Mouse (Mus musculus): Measurements from ENCODE around the gene Cry1. TPM values are rescaled to one million over a fixed set of nuclear protein-coding genes. Genes with fewer than 3 reads are reported as not detected.

Cry1 gene
- polyA plus RNA-seq, 1 experiment from 2014 or later, result 33.2 TPM

GRCm38 (mm10) chr10:85194528-85194927 is 9.7 kb upstream of the Cry1 start:
- H3K36me3 ChIP-seq (ENCODE audit: control insufficient read depth, insufficient read depth, low read length), result no peaks in the 10 kb centered on the region
- no peaks in the 10 kb centered on the region for H3K9me3 ChIP-seq (ENCODE audit: control insufficient read depth, low read length)
- no peak overlapping the region for H3K4me3 ChIP-seq (ENCODE audit: low read length)
- H3K27me3 ChIP-seq (ENCODE audit: control insufficient read depth, insufficient read depth, low read length), result no peaks in the 10 kb centered on the region
- no peak for ATAC-seq (ENCODE audit: low FRiP score, low TSS enrichment)
- no peak overlapping the region for H3K9ac ChIP-seq (ENCODE audit: low read depth, low read length)
- no peaks in the 10 kb centered on the region for H3K4me1 ChIP-seq (ENCODE audit: control insufficient read depth, insufficient read depth, low read length)
- H3K4me2 ChIP-seq (replicated peaks; ENCODE audit: low read depth, low read length), result no peak overlapping the region
- H3K27ac ChIP-seq (ENCODE audit: low read depth, low read length), result no peak overlapping the region
- WGBS, result 79% methylated on average over 5 of the region's 5 CpGs

- no peaks in the 10 kb centered on the region for H3K36me3 ChIP-seq (ENCODE audit: control insufficient read depth, insufficient read depth, low read length)
- H3K9me3 ChIP-seq (ENCODE audit: control insufficient read depth, low read length), result no peaks in the 10 kb centered on the region
- no peaks in the 10 kb centered on the region for H3K4me1 ChIP-seq (ENCODE audit: control insufficient read depth, insufficient read depth, low read length)
- no peak overlapping the region for H3K27ac ChIP-seq (ENCODE audit: low read depth, low read length)
- H3K27me3 ChIP-seq (ENCODE audit: control insufficient read depth, insufficient read depth, low read length), result no peaks in the 10 kb centered on the region
- H3K9ac ChIP-seq (ENCODE audit: low read depth, low read length), result no peak overlapping the region
- WGBS, result 76% methylated on average over 3 of the region's 3 CpGs
- no peak for ATAC-seq (ENCODE audit: low FRiP score, low TSS enrichment)
- H3K4me2 ChIP-seq (replicated peaks; ENCODE audit: low read depth, low read length), result no peak overlapping the region
- H3K4me3 ChIP-seq (ENCODE audit: low read length), result no peak overlapping the region
Measured at GRCm38 (mm10) chr10:85193321-85193720, 8.5 kb upstream of the Cry1 start.

GRCm38 (mm10) chr10:85190652-85191051 is 5.8 kb upstream of the Cry1 start:
- no peaks in the 10 kb centered on the region for H3K36me3 ChIP-seq (ENCODE audit: control insufficient read depth, insufficient read depth, low read length)
- no peak overlapping the region for H3K27ac ChIP-seq (ENCODE audit: low read depth, low read length)
- H3K9me3 ChIP-seq (ENCODE audit: control insufficient read depth, low read length), result no peaks in the 10 kb centered on the region
- peaks cover 4% of the 10 kb centered on the region; the same call in 1 of the 2 replicates for H3K4me1 ChIP-seq (ENCODE audit: control insufficient read depth, insufficient read depth, low read length)
- no peak for ATAC-seq (ENCODE audit: low FRiP score, low TSS enrichment)
- no peak overlapping the region for H3K9ac ChIP-seq (ENCODE audit: low read depth, low read length)
- H3K4me3 ChIP-seq (ENCODE audit: low read length), result no peak overlapping the region
- no peak overlapping the region for H3K4me2 ChIP-seq (replicated peaks; ENCODE audit: low read depth, low read length)
- no peaks in the 10 kb centered on the region for H3K27me3 ChIP-seq (ENCODE audit: control insufficient read depth, insufficient read depth, low read length)

- H3K9me3 ChIP-seq (ENCODE audit: control insufficient read depth, low read length), result no peaks in the 10 kb centered on the region
- no peak overlapping the region for H3K27ac ChIP-seq (ENCODE audit: low read depth, low read length)
- WGBS, result 86% methylated on average over 5 of the region's 5 CpGs
- H3K4me2 ChIP-seq (replicated peaks; ENCODE audit: low read depth, low read length), result no peak overlapping the region
- no peaks in the 10 kb centered on the region for H3K27me3 ChIP-seq (ENCODE audit: control insufficient read depth, insufficient read depth, low read length)
- peaks cover 6% of the 10 kb centered on the region; the same call in 1 of the 2 replicates for H3K4me1 ChIP-seq (ENCODE audit: control insufficient read depth, insufficient read depth, low read length)
- no peak overlapping the region for H3K9ac ChIP-seq (ENCODE audit: low read depth, low read length)
- ATAC-seq (ENCODE audit: low FRiP score, low TSS enrichment), result no peak
- no peak overlapping the region for H3K4me3 ChIP-seq (ENCODE audit: low read length)
- no peaks in the 10 kb centered on the region for H3K36me3 ChIP-seq (ENCODE audit: control insufficient read depth, insufficient read depth, low read length)
Measured at GRCm38 (mm10) chr10:85189966-85190365, 5.1 kb upstream of the Cry1 start.

- WGBS, result 87% methylated on average over 2 of the region's 2 CpGs
- Histone ChIP-seq H3K27ac (ENCODE audit: low read depth, low read length) (no peak overlapping the region), H3K36me3 (ENCODE audit: control insufficient read depth, insufficient read depth, low read length) (no peaks in the 10 kb centered on the region), H3K4me2 (replicated peaks; ENCODE audit: low read depth, low read length) (no peak overlapping the region), H3K4me1 (ENCODE audit: control insufficient read depth, insufficient read depth, low read length) (peaks cover 14% of the 10 kb centered on the region), H3K4me3 (ENCODE audit: low read length) (no peak overlapping the region), H3K27me3 (ENCODE audit: control insufficient read depth, insufficient read depth, low read length) (no peaks in the 10 kb centered on the region), H3K9ac (ENCODE audit: low read depth, low read length) (no peak overlapping the region), H3K9me3 (ENCODE audit: control insufficient read depth, low read length) (no peaks in the 10 kb centered on the region)
- ATAC-seq (ENCODE audit: low FRiP score, low TSS enrichment), result no peak
Measured at GRCm38 (mm10) chr10:85186499-85186794, 1.6 kb upstream of the Cry1 start.

- Histone ChIP-seq H3K9me3 (ENCODE audit: control insufficient read depth, low read length) (no peaks in the 10 kb centered on the region), H3K4me3 (ENCODE audit: low read length) (peak overlapping the region; percentile 87), H3K27me3 (ENCODE audit: control insufficient read depth, insufficient read depth, low read length) (no peaks in the 10 kb centered on the region), H3K27ac (ENCODE audit: low read depth, low read length) (peak overlapping the region; percentile 85; the same call in 1 of the 2 replicates), H3K4me1 (ENCODE audit: control insufficient read depth, insufficient read depth, low read length) (peaks cover 14% of the 10 kb centered on the region), H3K36me3 (ENCODE audit: control insufficient read depth, insufficient read depth, low read length) (no peaks in the 10 kb centered on the region), H3K9ac (ENCODE audit: low read depth, low read length) (peak overlapping the region; percentile 82), H3K4me2 (replicated peaks; ENCODE audit: low read depth, low read length) (peak overlapping the region; percentile 93)
- WGBS, result 29% methylated on average over 14 of the region's 14 CpGs
- no peak for ATAC-seq (ENCODE audit: low FRiP score, low TSS enrichment)
Measured at GRCm38 (mm10) chr10:85185639-85186498, 1.0 kb upstream of the Cry1 start.

- under 1% methylated on average over 93 of the region's 95 CpGs for WGBS
Measured at GRCm38 (mm10) chr10:85184201-85184963, 482 bp downstream of the Cry1 start.

GRCm38 (mm10) chr10:85183619-85184018 is 1.2 kb downstream of the Cry1 start:
- Histone ChIP-seq H3K9ac (ENCODE audit: low read depth, low read length) (peak overlapping the region; percentile 40; the same call in 1 of the 2 replicates), H3K4me3 (ENCODE audit: low read length) (peak overlapping the region; percentile 87), H3K4me1 (ENCODE audit: control insufficient read depth, insufficient read depth, low read length) (peaks cover 14% of the 10 kb centered on the region), H3K27me3 (ENCODE audit: control insufficient read depth, insufficient read depth, low read length) (no peaks in the 10 kb centered on the region), H3K9me3 (ENCODE audit: control insufficient read depth, low read length) (no peaks in the 10 kb centered on the region), H3K27ac (ENCODE audit: low read depth, low read length) (no peak overlapping the region), H3K4me2 (replicated peaks; ENCODE audit: low read depth, low read length) (peak overlapping the region; percentile 93), H3K36me3 (ENCODE audit: control insufficient read depth, insufficient read depth, low read length) (no peaks in the 10 kb centered on the region)
- ATAC-seq (ENCODE audit: low FRiP score, low TSS enrichment), result no peak
- WGBS, result 3% methylated on average over 11 of the region's 11 CpGs

More at GRCm38 (mm10) chr10:85184201-85184963, 482 bp downstream of the Cry1 start:
- Histone ChIP-seq H3K36me3 (ENCODE audit: control insufficient read depth, insufficient read depth, low read length) (no peaks in the 10 kb centered on the region), H3K27ac (ENCODE audit: low read depth, low read length) (no peak overlapping the region), H3K9ac (ENCODE audit: low read depth, low read length) (peak overlapping the region; percentile 82), H3K9me3 (ENCODE audit: control insufficient read depth, low read length) (no peaks in the 10 kb centered on the region), H3K4me3 (ENCODE audit: low read length) (peak overlapping the region; percentile 87), H3K27me3 (ENCODE audit: control insufficient read depth, insufficient read depth, low read length) (no peaks in the 10 kb centered on the region), H3K4me1 (ENCODE audit: control insufficient read depth, insufficient read depth, low read length) (peaks cover 14% of the 10 kb centered on the region), H3K4me2 (replicated peaks; ENCODE audit: low read depth, low read length) (peak overlapping the region; percentile 93)
- ATAC-seq (ENCODE audit: low FRiP score, low TSS enrichment), result peak; percentile 63

GRCm38 (mm10) chr10:85182766-85183165 is 2.1 kb downstream of the Cry1 start:
- Histone ChIP-seq H3K9ac (ENCODE audit: low read depth, low read length) (0 out of 2 replicates have a peak overlapping the region, but pooled peaks have one; percentile 40), H3K36me3 (ENCODE audit: control insufficient read depth, insufficient read depth, low read length) (no peaks in the 10 kb centered on the region), H3K9me3 (ENCODE audit: control insufficient read depth, low read length) (no peaks in the 10 kb centered on the region), H3K4me1 (ENCODE audit: control insufficient read depth, insufficient read depth, low read length) (peaks cover 14% of the 10 kb centered on the region), H3K27ac (ENCODE audit: low read depth, low read length) (no peak overlapping the region), H3K4me3 (ENCODE audit: low read length) (peak overlapping the region; percentile 87; the same call in 1 of the 2 replicates), H3K27me3 (ENCODE audit: control insufficient read depth, insufficient read depth, low read length) (no peaks in the 10 kb centered on the region), H3K4me2 (replicated peaks; ENCODE audit: low read depth, low read length) (peak overlapping the region; percentile 93)
- 89% methylated on average over 10 of the region's 10 CpGs for WGBS
- no peak for ATAC-seq (ENCODE audit: low FRiP score, low TSS enrichment)
